Mouse (Mus musculus): Measurements from ENCODE around the gene Olfr39. TPM values are rescaled to one million over a fixed set of nuclear protein-coding genes. Genes with fewer than 3 reads are reported as not detected.

The Olfr39 gene
- polyA plus RNA-seq (2017; shearing (Covaris generic)), result not detected

GRCm38 (mm10) chr9:20282051-20282450 lies at the start of gene Olfr39:
TSS of gene Olfr39 (plus strand) at chr9:20282351.

GRCm38 (mm10) chr9:20236819-20237218 lies 45.3 kb upstream of the Olfr39 start, which contains the start of gene Olfr872:
TSS of gene Olfr872 (plus strand) at chr9:20237119.

GRCm38 (mm10) chr9:20298232-20298631 lies 16.1 kb downstream of the Olfr39 start, which contains the start of gene Olfr873:
TSS of gene Olfr873 (plus strand) at chr9:20298532.

GRCm38 (mm10) chr9:20335994-20336393 lies 53.8 kb downstream of the Olfr39 start, which contains the start of gene Olfr18:
TSS of gene Olfr18 (minus strand) at chr9:20336094.

Other genes with a start within 250 kb of the Olfr39 start
- not detected for gene Olfr867, start 224.8 kb upstream of the Olfr39 start, polyA plus RNA-seq (2017; shearing (Covaris generic))
- not detected for gene Olfr868, start 183.7 kb upstream of the Olfr39 start, polyA plus RNA-seq (2017; shearing (Covaris generic))
- gene Olfr869, start 153.3 kb upstream of the Olfr39 start, polyA plus RNA-seq (2017; shearing (Covaris generic)), result not detected
- gene Olfr870, start 108.3 kb upstream of the Olfr39 start, polyA plus RNA-seq (2017; shearing (Covaris generic)), result not detected
- not detected for gene Olfr871, start 70.1 kb upstream of the Olfr39 start, polyA plus RNA-seq (2017; shearing (Covaris generic))
- gene Olfr872, start 45.2 kb upstream of the Olfr39 start, polyA plus RNA-seq (2017; shearing (Covaris generic)), result 0.16 TPM
- 0.04 TPM for gene Olfr873, start 16.2 kb downstream of the Olfr39 start, polyA plus RNA-seq (2017; shearing (Covaris generic))
- gene Olfr18, start 53.7 kb downstream of the Olfr39 start, polyA plus RNA-seq (2017; shearing (Covaris generic)), result 0.19 TPM
- 36.2 TPM for gene Zfp560, start 102.8 kb downstream of the Olfr39 start, polyA plus RNA-seq (2017; shearing (Covaris generic))
- gene Zfp26, start 177.8 kb downstream of the Olfr39 start, polyA plus RNA-seq (2017; shearing (Covaris generic)), result 25.4 TPM
- gene Zfp426, start 210.4 kb downstream of the Olfr39 start, polyA plus RNA-seq (2017; shearing (Covaris generic)), result 21.5 TPM
- 32.6 TPM for gene Zfp266, start 239.1 kb downstream of the Olfr39 start, polyA plus RNA-seq (2017; shearing (Covaris generic))